Mouse (Mus musculus) C2C12 (cell line): Measurements from ENCODE around the gene Moxd2. TPM values are rescaled to one million over a fixed set of nuclear protein-coding genes. Genes with fewer than 3 reads are reported as not detected.

Experiments
- H3K27me3 ChIP-seq: one replicate; pipeline ENCODE4 v1.6.1; 2011; ENCODE audit not compliant: control insufficient read depth, insufficient read depth, insufficient read length
- H3K36me3 ChIP-seq: one replicate; pipeline ENCODE4 v1.6.1; 2011; ENCODE audit not compliant: control insufficient read depth, insufficient read depth
- H3K4me3 ChIP-seq: one replicate; pipeline ENCODE4 v1.5.1; 2011; ENCODE audit warnings: mild to moderate bottlenecking, control low read depth; ENCODE audit not compliant: poor library complexity, insufficient read depth, severe bottlenecking
- H3K79me2 ChIP-seq: one replicate; pipeline ENCODE4 v1.6.1; 2011; ENCODE audit not compliant: control insufficient read depth, insufficient read depth
- H3K79me3 ChIP-seq: one replicate; pipeline ENCODE4 v1.6.1; 2011; ENCODE audit warnings: low read depth, control low read depth
- H3ac ChIP-seq: one replicate; pipeline ENCODE3; 2011; ENCODE audit warnings: low read depth; ENCODE audit not compliant: control insufficient read depth, insufficient read length
- CEBPB ChIP-seq: IDR thresholded peaks from one replicate; pipeline ENCODE4 v1.6.1; 2011; ENCODE audit warnings: low read depth, mild to moderate bottlenecking, control low read depth, moderate library complexity
- CTCF ChIP-seq: IDR thresholded peaks from one replicate; pipeline ENCODE4 v1.5.1; 2011; ENCODE audit not compliant: control insufficient read depth, insufficient read depth, insufficient read length
- FOSL1 ChIP-seq: IDR thresholded peaks from one replicate; pipeline ENCODE4 v1.8.0; 2011; ENCODE audit warnings: mild to moderate bottlenecking, low read length; ENCODE audit not compliant: poor library complexity, insufficient read depth, severe bottlenecking
- MAX ChIP-seq: IDR thresholded peaks from one replicate; pipeline ENCODE4 v1.6.1; 2011; ENCODE audit warnings: mild to moderate bottlenecking, control low read depth
- MYOD1 ChIP-seq: IDR thresholded peaks from one replicate; pipeline ENCODE4 v1.6.1; 2011; ENCODE audit warnings: low read depth; ENCODE audit not compliant: control insufficient read depth, insufficient read length
- MYOG ChIP-seq: IDR thresholded peaks from one replicate; pipeline ENCODE4 v1.6.1; 2011; ENCODE audit not compliant: control insufficient read depth, insufficient read length; ENCODE audit errors: extremely low read depth
- USF1 ChIP-seq: IDR thresholded peaks from one replicate; pipeline ENCODE4 v1.6.1; 2011; ENCODE audit warnings: low read depth, mild to moderate bottlenecking, control low read depth, moderate library complexity
- long read RNA-seq, 2 experiments: library from polyadenylated mRNA; unstranded; transcript quantifications; one replicate each; pipeline ENCODE4 v2.0.0; 2019 to 2020
- polyA plus RNA-seq: library from polyadenylated mRNA; unstranded; fragments of >200 nt; fragmentation: generic; extraction: Trizol; gene quantifications from one replicate; pipeline ENCODE4 v1.2.1, GENCODE M21; 2012; ENCODE audit warnings: missing spikeins

Moxd2 gene
- polyA plus RNA-seq = 0.01 TPM
- long read RNA-seq, experiment 1 = 0 reads
- long read RNA-seq, experiment 2 = 0 reads

- H3K4me3 ChIP-seq = no peak within 1 kb of the TSS
- no peak within 1 kb of the TSS for H3ac ChIP-seq
- no peaks in the 10 kb centered on the region for H3K79me3 ChIP-seq
- H3K79me2 ChIP-seq = no peaks in the 10 kb centered on the region
- no peaks in the 10 kb centered on the region for H3K27me3 ChIP-seq
- no peak for TF ChIP-seq CTCF
- TF ChIP-seq MYOG = no peak
- no peak for TF ChIP-seq MAX
- TF ChIP-seq MYOD1 = no peak
- no peak for TF ChIP-seq FOSL1
- TF ChIP-seq CEBPB = no peak
- TF ChIP-seq USF1 = no peak
- H3K36me3 ChIP-seq = no peaks in the 10 kb centered on the region
Measured at GRCm38 (mm10) chr6:40887394-40887793, at the start of gene Moxd2. Gene Moxd2 (minus strand): TSS chr6:40887494.

DNA sequence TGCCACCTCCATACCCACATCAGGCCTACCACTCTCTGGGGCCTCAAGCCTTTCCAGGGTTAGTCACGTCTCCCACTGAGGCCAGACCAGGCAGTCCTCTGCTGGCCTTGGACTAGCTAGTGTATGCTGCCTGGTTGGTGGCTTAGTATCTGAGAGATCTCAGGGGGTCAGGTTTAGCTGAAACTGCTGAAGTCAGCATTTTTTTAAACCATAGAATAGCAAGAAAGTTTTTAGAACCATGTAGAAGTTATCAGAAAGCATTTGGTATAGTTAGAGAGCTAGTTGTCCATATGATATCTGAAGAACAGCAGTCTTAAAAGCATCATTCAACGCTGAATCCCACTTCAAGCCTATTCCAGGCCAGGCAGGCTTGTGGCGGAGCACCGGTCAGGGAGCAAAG, 32.7 kb upstream of the Moxd2 start:
- H3K27me3 ChIP-seq = no peaks in the 10 kb centered on the region
- TF ChIP-seq USF1 (no peak), CTCF (no peak), CEBPB (no peak), MAX (no peak), FOSL1 (no peak), MYOD1 (no peak)
- no peak overlapping the region for H3K4me3 ChIP-seq
- H3K79me2 ChIP-seq = no peaks in the 10 kb centered on the region
- H3ac ChIP-seq = no peak overlapping the region
- H3K36me3 ChIP-seq = no peaks in the 10 kb centered on the region
- H3K79me3 ChIP-seq = no peaks in the 10 kb centered on the region

GRCm38 (mm10) chr6:40900287-40900686, 13.0 kb upstream of the Moxd2 start, which contains the start of gene Prss58:
Gene Prss58 (minus strand): TSS chr6:40900387.
- Histone ChIP-seq H3K79me3 (no peaks in the 10 kb centered on the region), H3K36me3 (no peaks in the 10 kb centered on the region), H3ac (no peak within 1 kb of the TSS), H3K4me3 (no peak within 1 kb of the TSS), H3K27me3 (no peaks in the 10 kb centered on the region), H3K79me2 (no peaks in the 10 kb centered on the region)
- TF ChIP-seq MAX = no peak
- TF ChIP-seq CTCF = no peak
- TF ChIP-seq MYOD1 = no peak

DNA sequence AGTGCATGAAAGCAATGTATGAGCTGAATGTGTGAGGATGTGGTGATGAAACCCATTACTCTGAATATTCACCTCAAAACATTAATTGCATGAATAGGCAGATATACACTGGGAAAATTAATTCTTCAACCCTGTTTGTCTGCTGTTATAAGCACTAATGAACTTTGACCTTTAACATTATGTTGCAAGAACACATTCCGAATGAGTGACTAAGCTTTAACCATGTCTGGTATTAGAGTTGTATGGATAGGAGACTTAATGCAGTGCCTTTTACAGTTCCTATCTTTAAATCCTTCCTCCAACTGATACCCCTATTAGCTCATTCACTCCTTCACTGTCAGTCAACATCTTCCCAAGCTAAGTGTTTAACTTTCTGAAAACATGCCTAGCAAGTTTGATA, 7.4 kb upstream of the Moxd2 start:
- TF ChIP-seq MYOD1 (no peak), CEBPB (peak; percentile 35), FOSL1 (no peak), CTCF (no peak), MAX (no peak), USF1 (no peak), MYOG (no peak)
- H3K79me3 ChIP-seq = no peaks in the 10 kb centered on the region
- H3K27me3 ChIP-seq = no peaks in the 10 kb centered on the region
- no peak overlapping the region for H3ac ChIP-seq
- H3K4me3 ChIP-seq = no peak overlapping the region
- H3K36me3 ChIP-seq = no peaks in the 10 kb centered on the region
- no peaks in the 10 kb centered on the region for H3K79me2 ChIP-seq

- H3K79me2 ChIP-seq = no peaks in the 10 kb centered on the region
- no peak overlapping the region for H3K4me3 ChIP-seq
- no peaks in the 10 kb centered on the region for H3K36me3 ChIP-seq
- H3ac ChIP-seq = no peak overlapping the region
- TF ChIP-seq MYOD1 (no peak), CTCF (peak; percentile 48)
- no peaks in the 10 kb centered on the region for H3K79me3 ChIP-seq
- no peaks in the 10 kb centered on the region for H3K27me3 ChIP-seq
Measured at GRCm38 (mm10) chr6:40893577-40893976, 6.3 kb upstream of the Moxd2 start.

DNA sequence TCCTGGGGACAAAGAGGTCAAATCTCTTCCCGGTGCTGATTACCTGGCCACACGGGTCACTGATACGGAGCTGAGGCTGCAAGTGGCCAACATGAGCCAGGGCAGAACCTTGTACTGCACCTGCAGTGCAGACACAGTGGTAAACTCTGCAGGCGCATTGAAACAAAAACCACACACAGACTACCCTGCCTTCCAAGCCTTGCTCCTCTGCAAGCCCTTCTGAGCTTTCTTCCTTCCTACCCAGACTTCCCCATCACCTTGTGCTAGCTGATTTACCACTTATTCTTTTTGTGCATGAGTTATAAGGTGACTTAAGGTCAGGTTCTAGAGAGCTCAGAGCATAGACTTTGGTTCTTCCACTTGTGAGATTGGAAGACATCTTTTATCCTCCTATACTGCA, 4.5 kb upstream of the Moxd2 start:
- no peaks in the 10 kb centered on the region for H3K79me3 ChIP-seq
- H3K36me3 ChIP-seq = no peaks in the 10 kb centered on the region
- H3K4me3 ChIP-seq = no peak overlapping the region
- TF ChIP-seq MYOD1 (no peak), CTCF (no peak), CEBPB (no peak), FOSL1 (no peak), USF1 (no peak), MAX (no peak), MYOG (no peak)
- H3K27me3 ChIP-seq = no peaks in the 10 kb centered on the region
- no peaks in the 10 kb centered on the region for H3K79me2 ChIP-seq
- H3ac ChIP-seq = no peak overlapping the region
